ENCODE assay signal across 8 mouse cellular contexts in genomic region chr2:29889066-29889944, GRCm38 (mm10). TPM values are rescaled to one million over a fixed set of nuclear protein-coding genes. Genes with fewer than 3 reads are reported as not detected.
DNase-seq lines count a peak whose midpoint lies in the region; ATAC-seq and TF ChIP-seq lines count a peak whose summit lies in the region.

Odf2 (plus strand) TSS chr2:29889221.

- H3K4me3 ChIP-seq in cortical plate, adult 2 months (ENCODE audit: insufficient read depth, low read length), result peak within 1 kb of the TSS; percentile 59
- peak within 1 kb of the TSS; percentile 96 for H3K4me3 ChIP-seq in megakaryocyte, embryonic 14.5 days (replicated peaks)

- H3K27me3 ChIP-seq in megakaryocyte, embryonic 14.5 days (replicated peaks), result no peaks in the 10 kb centered on the region

- peaks cover 4% of the 10 kb centered on the region; the same call in 1 of the 2 replicates for H3K4me1 ChIP-seq in cortical plate, adult 2 months (ENCODE audit: control insufficient read depth, insufficient read depth, low read length)
- peaks cover 39% of the 10 kb centered on the region for H3K4me1 ChIP-seq in megakaryocyte, embryonic 14.5 days

- TF ChIP-seq CTCF in cortical plate, adult 2 months (IDR thresholded peaks at IDR 0.05; ENCODE audit: extremely low read depth, insufficient read depth, low read length), result no peak

- H3K27ac ChIP-seq in cortical plate, adult 2 months (ENCODE audit: insufficient read depth, low read length), result peak within 1 kb of the TSS; percentile 51; the same call in 1 of the 2 replicates

- peak; percentile 99 to 100 for DNase-seq in gastrocnemius, adult 8-10 months (ENCODE audit: low spot score in 2 of 2)
- DNase-seq in hindlimb bud, embryonic 11.5 days (ENCODE audit: extremely low spot score, low read depth, low spot score), result peak; percentile 77
- peak; percentile 98 to 99 for DNase-seq in left cerebral cortex, adult 8-10 months (ENCODE audit: low spot score in 2 of 2)
- peak; percentile 99 to 100 for DNase-seq in right cerebral cortex, postnatal 10 days (ENCODE audit: low spot score in 2 of 2)
- peak; percentile 100 for DNase-seq in urinary bladder, postnatal 25 days (ENCODE audit: low spot score)

- peak; percentile 34; the same call in 1 of the 2 replicates for TF ChIP-seq POLR2A in cortical plate, adult 2 months (IDR thresholded peaks at IDR 0.05; ENCODE audit: extremely low read depth, insufficient read depth, low read length)

- ATAC-seq in activated CD4-positive, CD25-positive, alpha-beta regulatory T cell, adult 4 months, result peak; percentile 91

- H3K36me3 ChIP-seq in megakaryocyte, embryonic 14.5 days (replicated peaks; ENCODE audit: low read length), result peaks cover 33% of the 10 kb centered on the region

- no peaks in the 10 kb centered on the region for H3K9me3 ChIP-seq in megakaryocyte, embryonic 14.5 days

RNA-seq across cellular contexts. Expression of gene Odf2, which starts in this region (rescaled TPM):
- polyA plus RNA-seq in activated CD4-positive, CD25-positive, alpha-beta regulatory T cell, adult 4 months (2017; shearing (Covaris generic)), result 10 to 100 TPM; 44.3 to 45.0 TPM
- 172 and 188 TPM in 2 replicates for polyA plus RNA-seq in cortical plate, adult 2 months (2012; rRNA removed)
- 10 to 100 TPM in 3 of 4 experiments, 1 to 10 TPM in 1; 9.9 to 12.1 (median 11.1) TPM for total RNA-seq in gastrocnemius, adult 8-10 months (2022)
- 100 to 1,000 TPM in 1 of 4 experiments, 10 to 100 TPM in 3; 85.4 to 106 (median 97.1) TPM for total RNA-seq in left cerebral cortex, adult 8-10 months (2022)
- polyA plus RNA-seq in megakaryocyte, embryonic 14.5 days (2012; ENCODE audit: insufficient read depth, low replicate concordance), result 2.2 and 19.1 TPM in 2 replicates

Comparison
In these comparisons a context has a peak if more than half of its experiments do, and no peak if none do; other contexts are left out.
1. Peak in every context shown above with its lines: DNase-seq, ATAC-seq, H3K4me3 ChIP-seq and H3K27ac ChIP-seq.
2. RNA of gene Odf2 (total RNA-seq): 85.4 to 106 TPM in left cerebral cortex, adult 8-10 months; 9.9 to 12.1 TPM in gastrocnemius, adult 8-10 months; every median in the first group is over 4 times any median in the second.